17 mouse cellular contexts compared by ENCODE assay signal in the genomic region with DNA sequence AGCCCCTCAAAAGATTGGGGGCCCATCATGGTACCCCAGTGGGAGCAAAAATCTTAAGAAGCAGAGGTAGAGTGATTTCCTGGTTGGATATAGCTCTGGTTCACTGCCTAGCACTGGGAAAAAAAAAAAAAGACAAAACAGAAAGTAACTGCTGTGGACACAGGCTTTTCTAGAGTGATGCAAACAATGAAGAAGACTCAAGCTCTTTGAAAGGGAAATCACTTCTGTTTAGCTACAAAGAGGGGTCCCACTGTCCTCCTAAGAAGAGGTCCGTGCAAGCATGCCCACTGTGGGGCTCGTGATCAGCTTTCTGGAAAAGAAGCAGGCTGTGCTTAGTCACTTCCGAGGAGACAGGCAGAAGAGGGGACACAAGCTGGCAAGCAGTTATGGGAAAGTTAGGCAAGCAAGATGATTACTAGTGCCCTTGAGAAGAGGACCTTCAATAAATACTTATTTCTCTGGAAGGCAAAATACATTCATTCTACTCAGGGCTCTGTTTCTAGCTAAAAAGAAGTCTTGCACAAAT.
"Had no signal": no experiment of that assay in that cellular context is flagged by ENCODE, and none has a peak within 500 bp of the region (broad histone marks: within the 10 kb centered on the region; RNA-seq: fewer than 3 reads in every experiment).

No protein-coding gene starts in this region.

- H3K9me3 ChIP-seq: kidney, embryonic 15.5 days; limb, embryonic 10.5 days; liver, embryonic 15.5 days; midbrain, embryonic 10.5 days; midbrain, embryonic 15.5 days; neural tube, embryonic 12.5 days had no signal

- H3K9ac ChIP-seq: kidney, embryonic 15.5 days; liver, embryonic 15.5 days; midbrain, embryonic 15.5 days; neural tube, embryonic 12.5 days had no signal

- ATAC-seq: lung, postnatal 0 days; midbrain, embryonic 15.5 days had no signal

- H3K27me3 ChIP-seq: kidney, embryonic 15.5 days; liver, embryonic 15.5 days; midbrain, embryonic 15.5 days; neural tube, embryonic 12.5 days had no signal

- H3K4me2 ChIP-seq: kidney, embryonic 15.5 days; liver, embryonic 11.5 days; liver, embryonic 15.5 days; midbrain, embryonic 15.5 days; neural tube, embryonic 12.5 days had no signal

- H3K4me1 ChIP-seq: limb, embryonic 10.5 days; liver, embryonic 15.5 days; neural tube, embryonic 12.5 days had no signal

- DNase-seq: kidney, postnatal 14 days; lung, adult 2 months; lung, postnatal 36 days; retina, postnatal 1 day; right cerebral cortex, postnatal 4 days; spleen, adult 18-20 months; thymus, adult 18-20 months; thymus, postnatal 14 days had no signal

- H3K4me3 ChIP-seq: kidney, embryonic 15.5 days; left cerebral cortex, adult 2 months; limb, embryonic 10.5 days; liver, embryonic 15.5 days; midbrain, embryonic 10.5 days; midbrain, embryonic 15.5 days; neural tube, embryonic 12.5 days had no signal

- H3K27ac ChIP-seq: kidney, embryonic 15.5 days; left cerebral cortex, adult 2 months; limb, embryonic 10.5 days; liver, embryonic 15.5 days; midbrain, embryonic 10.5 days; midbrain, embryonic 15.5 days; neural tube, embryonic 12.5 days had no signal

- H3K36me3 ChIP-seq: kidney, embryonic 15.5 days; limb, embryonic 10.5 days; liver, embryonic 15.5 days; midbrain, embryonic 10.5 days; midbrain, embryonic 15.5 days; neural tube, embryonic 12.5 days had no signal
